Mouse (Mus musculus): ENCODE results near the gene Ercc6. TPM values are rescaled to one million over a fixed set of nuclear protein-coding genes. Genes with fewer than 3 reads are reported as not detected.

The Ercc6 gene
- polyA plus RNA-seq, 1 experiment from 2014 or later: 8.4 TPM

DNA sequence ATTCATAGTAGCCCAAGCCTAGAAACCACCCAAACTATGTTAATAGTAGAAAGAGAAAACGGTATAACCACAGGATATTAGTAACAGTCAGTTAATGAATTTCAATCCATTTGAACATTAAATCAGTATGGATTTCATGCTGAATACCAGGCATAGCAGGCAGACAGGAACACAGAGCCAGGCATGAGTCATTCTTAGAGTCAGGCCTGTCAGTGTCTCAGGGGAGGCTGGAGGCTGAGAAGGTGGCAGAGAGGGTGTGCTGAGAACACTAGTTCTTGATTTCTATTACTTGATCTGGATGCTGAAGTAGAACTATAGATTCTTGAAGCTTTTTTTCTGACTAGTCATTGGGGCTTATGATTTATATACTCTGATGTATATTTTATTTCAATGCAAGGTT, 10.8 kb downstream of the Ercc6 start:
- DNase-seq (ENCODE audit: low spot score) (no peak), ATAC-seq (ENCODE audit: low FRiP score, low TSS enrichment) (no peak)
- WGBS: 72% methylated on average over 1 of the region's 1 CpGs

DNA sequence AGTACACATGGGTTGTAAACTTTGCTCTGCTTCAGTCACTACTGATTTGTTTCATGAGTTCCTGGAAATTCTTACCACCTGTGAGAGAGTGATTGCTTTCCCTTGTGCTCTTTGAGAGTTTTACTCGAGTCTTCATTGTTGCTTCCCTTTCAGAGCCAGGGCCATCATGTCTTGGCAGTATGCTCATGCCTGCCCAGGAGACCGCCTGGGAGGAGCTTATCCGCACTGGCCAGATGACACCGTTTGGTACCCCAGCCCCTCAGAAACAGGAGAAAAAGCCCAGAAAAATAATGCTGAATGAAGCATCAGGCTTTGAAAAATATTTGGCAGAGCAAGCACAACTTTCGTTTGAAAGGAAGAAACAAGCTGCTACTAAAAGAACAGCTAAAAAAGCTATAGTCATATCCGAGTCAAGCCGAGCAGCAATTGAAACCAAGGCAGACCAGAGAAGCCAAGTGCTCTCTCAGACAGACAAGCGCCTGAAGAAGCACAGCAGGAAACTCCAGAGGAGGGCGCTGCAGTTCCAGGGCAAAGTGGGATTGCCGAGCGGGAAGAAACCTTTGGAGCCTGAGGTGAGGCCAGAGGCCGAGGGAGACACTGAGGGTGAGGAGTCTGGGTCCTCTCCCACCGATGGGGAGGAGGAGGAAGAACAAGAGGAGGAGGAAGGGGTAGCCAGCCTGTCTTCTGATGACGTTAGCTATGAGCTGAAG, 12.8 kb downstream of the Ercc6 start:
- Histone ChIP-seq H3K9me3 (ENCODE audit: control insufficient read depth, low read length) (no peaks in the 10 kb centered on the region), H3K36me3 (ENCODE audit: control insufficient read depth, insufficient read depth, low read length) (no peaks in the 10 kb centered on the region), H3K9ac (ENCODE audit: low read length) (no peak overlapping the region), H3K27me3 (ENCODE audit: control insufficient read depth, insufficient read depth, low read length) (no peaks in the 10 kb centered on the region), H3K4me2 (replicated peaks; ENCODE audit: low read depth) (no peak overlapping the region), H3K4me1 (replicated peaks; ENCODE audit: control insufficient read depth, insufficient read depth) (no peaks in the 10 kb centered on the region), H3K27ac (replicated peaks) (no peak overlapping the region), H3K4me3 (ENCODE audit: low read depth, low read length) (no peak overlapping the region)
- ATAC-seq (ENCODE audit: low FRiP score, low TSS enrichment) (no peak), DNase-seq (ENCODE audit: low spot score) (no peak)
- TF ChIP-seq EP300 (optimal IDR thresholded peaks at IDR 0.05): no peak
- 0 out of 2 replicates have a peak, but pooled peaks have one; percentile 19 for TF ChIP-seq CTCF (IDR thresholded peaks at IDR 0.05; ENCODE audit: low read depth)
- WGBS: 76% methylated on average over 14 of the region's 14 CpGs

More for the DNA sequence above, 10.8 kb downstream of the Ercc6 start:
- no peaks in the 10 kb centered on the region for H3K27me3 ChIP-seq (ENCODE audit: control insufficient read depth, insufficient read depth, low read length)
- TF ChIP-seq CTCF (IDR thresholded peaks at IDR 0.05; ENCODE audit: low read depth): no peak
- no peak for TF ChIP-seq EP300 (optimal IDR thresholded peaks at IDR 0.05)
- no peak overlapping the region for H3K27ac ChIP-seq (replicated peaks)
- no peaks in the 10 kb centered on the region for H3K9me3 ChIP-seq (ENCODE audit: control insufficient read depth, low read length)
- H3K4me3 ChIP-seq (ENCODE audit: low read depth, low read length): no peak overlapping the region
- H3K9ac ChIP-seq (ENCODE audit: low read length): no peak overlapping the region
- no peaks in the 10 kb centered on the region for H3K4me1 ChIP-seq (replicated peaks; ENCODE audit: control insufficient read depth, insufficient read depth)
- H3K36me3 ChIP-seq (ENCODE audit: control insufficient read depth, insufficient read depth, low read length): peaks cover 3% of the 10 kb centered on the region; the same call in 1 of the 2 replicates
- H3K4me2 ChIP-seq (replicated peaks; ENCODE audit: low read depth): no peak overlapping the region

DNA sequence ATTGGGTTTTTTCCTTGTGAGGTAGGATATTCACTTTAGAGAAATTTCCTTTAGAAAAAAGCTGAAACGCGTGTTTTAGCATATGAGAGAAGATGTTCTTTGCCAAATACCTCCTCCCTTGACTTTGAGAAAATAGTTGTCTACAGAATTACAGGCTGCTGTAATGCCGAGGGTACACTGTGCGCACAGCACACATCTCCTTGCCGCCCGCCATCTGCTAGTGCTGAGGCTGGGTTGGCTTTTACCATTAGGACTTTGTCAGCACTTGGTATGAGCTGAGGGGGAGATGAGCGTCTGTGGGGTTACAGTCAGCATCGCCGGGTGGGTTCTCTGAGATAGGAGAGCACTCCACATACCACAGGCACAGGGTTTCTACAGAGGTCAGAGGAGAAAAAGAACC, 13.9 kb downstream of the Ercc6 start:
- no peak for ATAC-seq (ENCODE audit: low FRiP score, low TSS enrichment)
- Histone ChIP-seq H3K27me3 (ENCODE audit: control insufficient read depth, insufficient read depth, low read length) (no peaks in the 10 kb centered on the region), H3K4me2 (replicated peaks; ENCODE audit: low read depth) (no peak overlapping the region), H3K4me3 (ENCODE audit: low read depth, low read length) (no peak overlapping the region), H3K4me1 (replicated peaks; ENCODE audit: control insufficient read depth, insufficient read depth) (no peaks in the 10 kb centered on the region), H3K36me3 (ENCODE audit: control insufficient read depth, insufficient read depth, low read length) (no peaks in the 10 kb centered on the region), H3K27ac (replicated peaks) (no peak overlapping the region), H3K9ac (ENCODE audit: low read length) (no peak overlapping the region), H3K9me3 (ENCODE audit: control insufficient read depth, low read length) (no peaks in the 10 kb centered on the region)
- no peak for DNase-seq (ENCODE audit: low spot score)
- WGBS: 93% methylated on average over 9 of the region's 9 CpGs
- TF ChIP-seq CTCF (IDR thresholded peaks at IDR 0.05; ENCODE audit: low read depth) (no peak), EP300 (optimal IDR thresholded peaks at IDR 0.05) (no peak)

DNA sequence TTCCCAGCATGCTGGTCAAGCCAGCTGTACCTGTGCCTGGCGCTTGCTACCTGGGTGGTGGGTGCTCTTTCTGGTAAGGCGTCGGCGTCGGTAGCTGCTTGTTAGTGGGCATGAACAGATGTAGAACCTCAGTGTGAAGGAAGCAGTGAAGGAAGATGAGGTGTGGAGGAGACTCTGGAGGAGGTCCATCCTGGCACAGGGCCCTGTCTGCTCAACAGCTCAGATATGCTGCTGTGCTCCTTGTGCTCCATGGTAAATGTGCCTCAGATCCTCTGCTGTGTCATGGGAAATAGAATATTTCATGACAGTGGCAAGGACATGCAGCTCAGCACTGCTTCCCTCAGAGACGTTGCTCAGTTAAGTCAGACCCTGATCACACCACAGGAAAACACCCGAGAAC, 15.7 kb downstream of the Ercc6 start:
- no peaks in the 10 kb centered on the region for H3K4me1 ChIP-seq (replicated peaks; ENCODE audit: control insufficient read depth, insufficient read depth)
- H3K36me3 ChIP-seq (ENCODE audit: control insufficient read depth, insufficient read depth, low read length): no peaks in the 10 kb centered on the region
- no peak overlapping the region for H3K9ac ChIP-seq (ENCODE audit: low read length)
- DNase-seq (ENCODE audit: low spot score) (no peak), ATAC-seq (ENCODE audit: low FRiP score, low TSS enrichment) (no peak)
- no peak overlapping the region for H3K4me3 ChIP-seq (ENCODE audit: low read depth, low read length)
- H3K4me2 ChIP-seq (replicated peaks; ENCODE audit: low read depth): no peak overlapping the region
- no peak for TF ChIP-seq CTCF (IDR thresholded peaks at IDR 0.05; ENCODE audit: low read depth)
- no peak for TF ChIP-seq EP300 (optimal IDR thresholded peaks at IDR 0.05)
- H3K27ac ChIP-seq (replicated peaks): no peak overlapping the region
- no peaks in the 10 kb centered on the region for H3K27me3 ChIP-seq (ENCODE audit: control insufficient read depth, insufficient read depth, low read length)
- 91% methylated on average over 7 of the region's 7 CpGs for WGBS
- H3K9me3 ChIP-seq (ENCODE audit: control insufficient read depth, low read length): no peaks in the 10 kb centered on the region

DNA sequence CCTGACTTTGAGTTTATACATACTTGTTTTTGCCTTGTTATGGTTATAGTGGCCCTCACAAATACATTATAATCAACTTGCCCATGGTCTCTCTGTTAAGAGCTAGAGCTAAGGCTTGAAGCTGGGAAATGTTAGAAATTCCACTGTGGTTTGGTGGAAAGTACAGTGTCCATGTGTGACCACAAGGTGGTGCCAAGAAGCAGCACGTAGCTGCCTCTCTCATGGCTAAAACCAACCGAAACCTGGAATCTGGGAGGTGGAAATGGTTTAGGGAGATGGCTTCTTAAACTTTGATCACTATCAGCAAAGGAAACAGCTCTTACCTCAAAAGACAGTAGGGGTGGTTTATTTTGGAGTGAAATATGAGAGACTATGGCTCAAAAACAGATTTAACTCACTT, 17.6 kb downstream of the Ercc6 start:
- no peak overlapping the region for H3K27ac ChIP-seq (replicated peaks)
- no peaks in the 10 kb centered on the region for H3K27me3 ChIP-seq (ENCODE audit: control insufficient read depth, insufficient read depth, low read length)
- H3K4me3 ChIP-seq (ENCODE audit: low read depth, low read length): no peak overlapping the region
- H3K4me2 ChIP-seq (replicated peaks; ENCODE audit: low read depth): no peak overlapping the region
- ATAC-seq (ENCODE audit: low FRiP score, low TSS enrichment) (no peak), DNase-seq (ENCODE audit: low spot score) (peak; percentile 36)
- H3K4me1 ChIP-seq (replicated peaks; ENCODE audit: control insufficient read depth, insufficient read depth): no peaks in the 10 kb centered on the region
- no peak overlapping the region for H3K9ac ChIP-seq (ENCODE audit: low read length)
- no peaks in the 10 kb centered on the region for H3K9me3 ChIP-seq (ENCODE audit: control insufficient read depth, low read length)
- 20% methylated on average over 2 of the region's 2 CpGs for WGBS
- no peaks in the 10 kb centered on the region for H3K36me3 ChIP-seq (ENCODE audit: control insufficient read depth, insufficient read depth, low read length)
- TF ChIP-seq EP300 (optimal IDR thresholded peaks at IDR 0.05): no peak
- TF ChIP-seq CTCF (IDR thresholded peaks at IDR 0.05; ENCODE audit: low read depth): peak; percentile 89

DNA sequence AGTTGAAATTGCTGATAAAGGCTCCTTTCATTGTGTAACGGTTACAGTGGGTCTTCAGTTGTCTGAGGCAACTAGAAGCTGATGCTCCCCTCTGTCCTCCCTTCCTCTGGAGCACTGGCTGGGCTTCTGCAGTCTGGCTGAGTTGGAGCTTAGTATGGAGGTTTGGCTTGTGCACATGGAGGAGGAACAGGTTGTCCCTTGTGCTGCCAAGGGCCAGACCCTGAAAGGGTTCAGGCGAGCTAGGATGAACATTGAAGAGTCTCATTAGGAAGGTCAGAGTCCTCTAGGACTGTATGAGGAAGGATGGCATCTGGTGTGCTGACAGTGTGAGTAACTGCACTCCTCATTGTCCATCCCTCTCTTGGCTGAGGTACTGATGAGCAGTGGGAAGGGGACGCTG, 18.1 kb downstream of the Ercc6 start:
- DNase-seq (ENCODE audit: low spot score) (no peak), ATAC-seq (ENCODE audit: low FRiP score, low TSS enrichment) (no peak)
- no peak overlapping the region for H3K9ac ChIP-seq (ENCODE audit: low read length)
- no peaks in the 10 kb centered on the region for H3K36me3 ChIP-seq (ENCODE audit: control insufficient read depth, insufficient read depth, low read length)
- no peak overlapping the region for H3K27ac ChIP-seq (replicated peaks)
- 76% methylated on average over 3 of the region's 3 CpGs for WGBS
- H3K27me3 ChIP-seq (ENCODE audit: control insufficient read depth, insufficient read depth, low read length): no peaks in the 10 kb centered on the region
- no peak for TF ChIP-seq EP300 (optimal IDR thresholded peaks at IDR 0.05)
- no peak overlapping the region for H3K4me2 ChIP-seq (replicated peaks; ENCODE audit: low read depth)
- H3K4me1 ChIP-seq (replicated peaks; ENCODE audit: control insufficient read depth, insufficient read depth): no peaks in the 10 kb centered on the region
- no peaks in the 10 kb centered on the region for H3K9me3 ChIP-seq (ENCODE audit: control insufficient read depth, low read length)
- no peak overlapping the region for H3K4me3 ChIP-seq (ENCODE audit: low read depth, low read length)

Data from stomach, postnatal 0 days (tissue).